Mouse (Mus musculus): Measurements from ENCODE around the gene Aldh3a2. TPM values are rescaled to one million over a fixed set of nuclear protein-coding genes. Genes with fewer than 3 reads are reported as not detected.
"Not testable (repeated sequence)": the region's sequence is repeated elsewhere in the genome, so short reads cannot be mapped to it uniquely, and the experiment has no call there.

Gene Aldh3a2
- polyA plus RNA-seq, 1 experiment, result 15.8 TPM

DNA sequence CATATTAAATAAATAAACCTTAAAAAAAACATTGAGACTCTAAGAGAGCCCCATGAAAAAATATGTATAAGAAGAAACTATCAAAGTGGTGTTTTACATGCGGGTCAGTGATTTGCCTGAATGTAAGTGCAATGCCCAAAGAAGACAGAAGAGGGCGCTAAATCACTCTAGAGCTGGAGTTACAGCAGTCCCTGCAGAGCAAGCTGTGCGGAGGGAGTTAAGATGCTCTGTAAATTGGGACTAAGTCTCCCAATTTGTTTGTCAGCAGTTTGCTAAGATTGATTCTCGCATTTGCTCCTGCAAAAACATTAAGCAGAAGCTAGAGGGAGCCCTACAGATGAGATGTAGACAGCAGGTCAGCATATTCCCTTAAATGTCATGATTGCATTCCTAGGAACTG, 38.1 kb upstream of the Aldh3a2 start:
- no peaks in the 10 kb centered on the region for H3K36me3 ChIP-seq (ENCODE audit: control insufficient read depth, insufficient read depth)
- no peak for TF ChIP-seq MYOG (IDR thresholded peaks at IDR 0.05; ENCODE audit: control insufficient read depth, extremely low read depth, insufficient read length)
- no peak for TF ChIP-seq USF1 (IDR thresholded peaks at IDR 0.05; ENCODE audit: low read depth)
- no peak for TF ChIP-seq CEBPB (IDR thresholded peaks at IDR 0.05; ENCODE audit: low read depth)
- no peak for TF ChIP-seq MAX (IDR thresholded peaks at IDR 0.05)
- TF ChIP-seq FOSL1 (IDR thresholded peaks at IDR 0.05; ENCODE audit: insufficient read depth, low read length, poor library complexity, severe bottlenecking), result no peak
- no peak for TF ChIP-seq CTCF (IDR thresholded peaks at IDR 0.05; ENCODE audit: control insufficient read depth, insufficient read depth, insufficient read length)
- TF ChIP-seq MYOD1 (IDR thresholded peaks at IDR 0.05; ENCODE audit: control insufficient read depth, insufficient read length, low read depth), result no peak
- H3K79me2 ChIP-seq (ENCODE audit: control insufficient read depth, insufficient read depth), result no peaks in the 10 kb centered on the region
- no peak overlapping the region for H3K4me3 ChIP-seq (ENCODE audit: insufficient read depth, poor library complexity, severe bottlenecking)
- no peaks in the 10 kb centered on the region for H3K79me3 ChIP-seq (ENCODE audit: low read depth)
- H3K27me3 ChIP-seq (ENCODE audit: control insufficient read depth, insufficient read depth, insufficient read length), result no peaks in the 10 kb centered on the region
- H3ac ChIP-seq (ENCODE audit: control insufficient read depth, insufficient read length, low read depth), result no peak overlapping the region

DNA sequence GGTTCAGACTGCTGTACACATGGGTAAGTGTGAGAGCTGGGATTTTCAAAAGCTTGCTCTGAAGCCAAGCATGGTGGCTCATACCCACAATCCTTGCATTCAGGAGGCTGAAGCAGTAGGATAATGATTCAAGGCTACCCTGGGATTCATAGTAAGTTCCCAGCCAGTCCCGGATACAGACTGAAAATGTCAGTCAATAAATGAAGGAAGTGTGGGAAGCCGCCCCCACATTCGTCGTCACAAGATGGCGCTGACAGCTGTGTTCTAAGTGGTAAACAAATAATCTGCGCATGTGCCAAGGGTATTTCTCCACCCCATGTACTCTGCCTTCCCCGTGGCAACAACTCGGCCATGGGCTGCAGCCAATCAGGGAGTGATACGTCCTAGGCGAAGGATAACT, 37.3 kb upstream of the Aldh3a2 start:
- H3ac ChIP-seq (ENCODE audit: control insufficient read depth, insufficient read length, low read depth); H3K27me3 ChIP-seq (ENCODE audit: control insufficient read depth, insufficient read depth, insufficient read length); H3K4me3 ChIP-seq (ENCODE audit: insufficient read depth, poor library complexity, severe bottlenecking); H3K36me3 ChIP-seq (ENCODE audit: control insufficient read depth, insufficient read depth); H3K79me3 ChIP-seq (ENCODE audit: low read depth); H3K79me2 ChIP-seq (ENCODE audit: control insufficient read depth, insufficient read depth): not testable (repeated sequence)

DNA sequence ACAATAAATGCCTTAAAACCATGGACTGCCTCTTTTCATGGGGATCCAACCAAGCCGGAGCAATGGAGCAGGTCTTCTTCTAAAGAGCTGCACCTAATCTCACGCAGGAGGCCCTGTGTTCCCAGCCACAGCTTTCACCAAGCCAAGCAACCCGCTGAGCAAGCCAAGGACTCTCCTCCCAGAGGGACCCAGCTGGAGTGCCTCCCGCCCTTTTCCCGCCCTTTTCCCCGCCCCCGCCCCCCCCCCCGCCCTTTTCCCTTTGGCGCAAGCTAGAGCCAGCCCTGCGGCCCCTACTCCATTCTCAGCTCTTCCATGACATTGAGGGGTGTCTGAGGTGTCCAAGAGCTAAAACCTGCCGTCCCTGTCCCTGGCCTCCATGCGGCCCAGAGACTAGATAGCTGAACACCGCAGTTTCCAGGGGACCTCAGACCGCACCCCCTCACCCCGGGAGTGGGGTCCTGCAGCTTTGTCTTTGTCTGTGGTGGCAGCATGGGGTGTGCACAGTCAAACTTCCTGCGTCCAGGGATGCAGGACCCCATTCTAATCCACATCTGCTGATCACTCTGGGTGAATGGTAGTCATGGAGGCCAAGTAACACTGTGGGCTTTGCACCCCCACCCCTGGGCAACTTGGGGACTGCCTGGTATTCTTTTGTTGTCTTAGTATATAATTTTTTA, 33.6 kb upstream of the Aldh3a2 start:
- no peak overlapping the region for H3ac ChIP-seq (ENCODE audit: control insufficient read depth, insufficient read length, low read depth)
- H3K79me2 ChIP-seq (ENCODE audit: control insufficient read depth, insufficient read depth), result no peaks in the 10 kb centered on the region
- no peaks in the 10 kb centered on the region for H3K79me3 ChIP-seq (ENCODE audit: low read depth)
- H3K4me3 ChIP-seq (ENCODE audit: insufficient read depth, poor library complexity, severe bottlenecking), result no peak overlapping the region
- TF ChIP-seq USF1 (IDR thresholded peaks at IDR 0.05; ENCODE audit: low read depth), result no peak
- TF ChIP-seq MAX (IDR thresholded peaks at IDR 0.05), result no peak
- TF ChIP-seq FOSL1 (IDR thresholded peaks at IDR 0.05; ENCODE audit: insufficient read depth, low read length, poor library complexity, severe bottlenecking), result no peak
- TF ChIP-seq CTCF (IDR thresholded peaks at IDR 0.05; ENCODE audit: control insufficient read depth, insufficient read depth, insufficient read length), result no peak
- TF ChIP-seq CEBPB (IDR thresholded peaks at IDR 0.05; ENCODE audit: low read depth), result no peak
- no peak for TF ChIP-seq MYOG (IDR thresholded peaks at IDR 0.05; ENCODE audit: control insufficient read depth, extremely low read depth, insufficient read length)
- no peak for TF ChIP-seq MYOD1 (IDR thresholded peaks at IDR 0.05; ENCODE audit: control insufficient read depth, insufficient read length, low read depth)
- H3K27me3 ChIP-seq (ENCODE audit: control insufficient read depth, insufficient read depth, insufficient read length), result no peaks in the 10 kb centered on the region
- H3K36me3 ChIP-seq (ENCODE audit: control insufficient read depth, insufficient read depth), result no peaks in the 10 kb centered on the region

DNA sequence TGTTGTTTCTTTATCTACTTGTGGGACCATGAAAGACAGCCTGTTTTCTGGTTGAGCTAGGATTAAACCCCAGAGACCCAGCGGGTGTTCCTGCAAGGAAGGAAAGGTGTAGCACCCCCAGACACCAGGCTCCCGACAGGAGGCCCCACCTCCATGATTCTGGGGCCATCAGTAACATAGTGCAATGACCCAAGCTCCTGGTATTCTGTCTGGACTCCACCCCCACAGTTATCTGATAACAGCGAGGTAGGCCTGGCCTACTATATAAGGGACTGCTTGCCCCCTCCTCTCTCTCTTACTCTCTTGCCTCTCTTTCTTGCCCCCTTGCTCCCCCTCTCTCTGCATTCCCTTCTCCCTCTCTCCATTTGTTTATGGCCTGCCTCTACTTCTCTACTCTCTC, 32.9 kb upstream of the Aldh3a2 start:
- Histone ChIP-seq H3K79me3 (ENCODE audit: low read depth) (no peaks in the 10 kb centered on the region), H3K4me3 (ENCODE audit: insufficient read depth, poor library complexity, severe bottlenecking) (no peak overlapping the region), H3K36me3 (ENCODE audit: control insufficient read depth, insufficient read depth) (no peaks in the 10 kb centered on the region), H3K79me2 (ENCODE audit: control insufficient read depth, insufficient read depth) (no peaks in the 10 kb centered on the region), H3ac (ENCODE audit: control insufficient read depth, insufficient read length, low read depth) (no peak overlapping the region), H3K27me3 (ENCODE audit: control insufficient read depth, insufficient read depth, insufficient read length) (no peaks in the 10 kb centered on the region)
- no peak for TF ChIP-seq FOSL1 (IDR thresholded peaks at IDR 0.05; ENCODE audit: insufficient read depth, low read length, poor library complexity, severe bottlenecking)
- TF ChIP-seq MYOG (IDR thresholded peaks at IDR 0.05; ENCODE audit: control insufficient read depth, extremely low read depth, insufficient read length), result no peak

GRCm38 (mm10) chr11:61297901-61298300, 30.6 kb upstream of the Aldh3a2 start:
- no peaks in the 10 kb centered on the region for H3K27me3 ChIP-seq (ENCODE audit: control insufficient read depth, insufficient read depth, insufficient read length)
- no peaks in the 10 kb centered on the region for H3K79me2 ChIP-seq (ENCODE audit: control insufficient read depth, insufficient read depth)
- H3ac ChIP-seq (ENCODE audit: control insufficient read depth, insufficient read length, low read depth), result no peak overlapping the region
- H3K79me3 ChIP-seq (ENCODE audit: low read depth), result no peaks in the 10 kb centered on the region
- no peaks in the 10 kb centered on the region for H3K36me3 ChIP-seq (ENCODE audit: control insufficient read depth, insufficient read depth)
- no peak overlapping the region for H3K4me3 ChIP-seq (ENCODE audit: insufficient read depth, poor library complexity, severe bottlenecking)
- TF ChIP-seq USF1 (IDR thresholded peaks at IDR 0.05; ENCODE audit: low read depth) (no peak), MYOG (IDR thresholded peaks at IDR 0.05; ENCODE audit: control insufficient read depth, extremely low read depth, insufficient read length) (no peak), CTCF (IDR thresholded peaks at IDR 0.05; ENCODE audit: control insufficient read depth, insufficient read depth, insufficient read length) (no peak), FOSL1 (IDR thresholded peaks at IDR 0.05; ENCODE audit: insufficient read depth, low read length, poor library complexity, severe bottlenecking) (no peak), MYOD1 (IDR thresholded peaks at IDR 0.05; ENCODE audit: control insufficient read depth, insufficient read length, low read depth) (no peak), CEBPB (IDR thresholded peaks at IDR 0.05; ENCODE audit: low read depth) (no peak), MAX (IDR thresholded peaks at IDR 0.05) (no peak)

DNA sequence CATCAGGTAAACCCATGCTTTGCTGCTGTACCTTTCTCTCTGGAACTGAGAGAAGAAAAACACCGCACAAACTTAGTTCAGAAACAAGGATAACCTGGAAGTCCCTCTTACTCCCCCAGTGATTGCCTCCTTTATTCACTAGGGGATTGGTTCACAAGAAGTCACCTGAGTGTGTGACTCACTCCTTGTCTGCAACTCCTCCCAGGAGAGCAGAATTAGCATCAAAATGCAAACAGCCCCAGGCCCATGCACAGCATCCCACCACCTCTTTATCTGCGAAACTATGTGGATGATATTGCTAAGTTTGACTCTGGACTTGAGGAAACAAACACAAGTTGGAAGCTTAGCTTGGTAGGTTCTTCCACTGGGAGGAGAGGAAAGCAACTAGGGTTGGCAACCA, 30.1 kb upstream of the Aldh3a2 start:
- no peaks in the 10 kb centered on the region for H3K79me3 ChIP-seq (ENCODE audit: low read depth)
- no peaks in the 10 kb centered on the region for H3K79me2 ChIP-seq (ENCODE audit: control insufficient read depth, insufficient read depth)
- TF ChIP-seq MYOD1 (IDR thresholded peaks at IDR 0.05; ENCODE audit: control insufficient read depth, insufficient read length, low read depth), result no peak
- no peak for TF ChIP-seq CEBPB (IDR thresholded peaks at IDR 0.05; ENCODE audit: low read depth)
- TF ChIP-seq FOSL1 (IDR thresholded peaks at IDR 0.05; ENCODE audit: insufficient read depth, low read length, poor library complexity, severe bottlenecking), result no peak
- no peak for TF ChIP-seq USF1 (IDR thresholded peaks at IDR 0.05; ENCODE audit: low read depth)
- no peak for TF ChIP-seq CTCF (IDR thresholded peaks at IDR 0.05; ENCODE audit: control insufficient read depth, insufficient read depth, insufficient read length)
- TF ChIP-seq MAX (IDR thresholded peaks at IDR 0.05), result no peak
- no peak overlapping the region for H3ac ChIP-seq (ENCODE audit: control insufficient read depth, insufficient read length, low read depth)
- no peak overlapping the region for H3K4me3 ChIP-seq (ENCODE audit: insufficient read depth, poor library complexity, severe bottlenecking)
- H3K36me3 ChIP-seq (ENCODE audit: control insufficient read depth, insufficient read depth), result no peaks in the 10 kb centered on the region
- no peaks in the 10 kb centered on the region for H3K27me3 ChIP-seq (ENCODE audit: control insufficient read depth, insufficient read depth, insufficient read length)

Measured in C2C12 (cell line).